Mouse (Mus musculus): ENCODE measurements around the gene Adamts6.

The Adamts6 gene

DNA sequence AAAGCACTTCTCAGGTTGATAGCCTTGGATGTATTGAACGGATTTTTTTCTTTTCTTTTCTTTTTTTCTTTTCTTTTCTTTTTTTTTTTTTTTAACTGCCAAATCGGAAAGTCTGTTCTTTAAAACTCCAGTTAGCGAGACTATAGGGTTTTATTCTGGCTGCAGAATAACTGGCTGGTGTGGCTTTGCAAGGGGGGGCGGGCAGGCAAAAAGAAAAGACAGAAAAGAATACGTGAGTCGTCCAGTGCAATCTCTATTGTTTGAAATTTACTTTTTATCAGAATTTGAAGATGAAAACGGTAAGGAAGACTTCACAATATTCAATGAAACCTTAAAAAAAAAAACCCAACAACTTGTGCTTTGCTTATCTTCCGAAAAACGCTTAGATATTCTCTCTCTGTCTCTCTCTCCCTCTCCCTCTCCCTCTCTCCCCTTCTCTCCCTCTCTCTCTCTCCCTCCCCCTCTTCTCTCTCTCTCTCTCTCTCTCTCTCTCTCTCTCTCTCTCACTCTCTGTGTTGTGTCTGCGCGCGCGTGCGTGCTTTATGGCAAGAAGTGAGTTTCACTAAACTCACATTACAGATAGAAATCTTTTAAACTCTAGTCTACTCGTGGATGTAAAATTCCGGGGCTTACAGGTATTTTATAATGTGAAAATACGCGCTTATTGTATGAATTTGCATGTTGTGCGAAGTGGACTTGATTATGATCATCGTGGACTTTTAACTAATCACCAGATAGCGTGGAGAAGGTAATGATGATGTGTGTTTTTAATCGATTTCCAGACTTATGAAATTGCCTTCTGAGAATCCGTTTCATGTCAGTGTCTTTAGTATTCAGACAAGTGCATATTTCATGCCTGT is at the start of gene Adamts6:
TSS of gene Adamts6 (plus strand) at position 470 of the 860 bp plus-strand sequence.
- DNase-seq (ENCODE audit: low spot score in 2 of 2): peak; percentile 23 to 31

DNA sequence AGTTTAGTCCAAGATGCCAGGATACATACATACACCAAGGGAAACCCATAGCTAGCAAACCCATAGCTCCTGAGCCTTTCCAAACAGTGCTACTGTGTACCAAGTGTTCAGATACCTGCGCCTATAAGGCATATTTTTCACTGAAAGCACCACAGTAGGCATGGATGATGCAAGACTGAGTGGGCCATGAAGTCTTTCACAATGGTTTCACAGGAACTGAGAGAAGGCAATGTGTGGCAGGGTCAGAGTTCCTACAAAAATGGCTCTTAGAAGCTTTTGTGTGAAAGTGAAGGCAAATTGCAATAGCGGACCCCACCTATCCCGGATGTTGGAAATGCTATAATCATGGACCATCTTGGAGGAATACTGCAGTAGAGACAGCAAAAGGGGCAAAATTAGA is 28.6 kb upstream of the Adamts6 start:
- DNase-seq (ENCODE audit: low spot score in 2 of 2): no peak

GRCm38 (mm10) chr13:104285031-104285431 is 2.6 kb upstream of the Adamts6 start:
- DNase-seq (ENCODE audit: low spot score in 2 of 2): peak in 1 of 2 experiments; percentile 23

DNA sequence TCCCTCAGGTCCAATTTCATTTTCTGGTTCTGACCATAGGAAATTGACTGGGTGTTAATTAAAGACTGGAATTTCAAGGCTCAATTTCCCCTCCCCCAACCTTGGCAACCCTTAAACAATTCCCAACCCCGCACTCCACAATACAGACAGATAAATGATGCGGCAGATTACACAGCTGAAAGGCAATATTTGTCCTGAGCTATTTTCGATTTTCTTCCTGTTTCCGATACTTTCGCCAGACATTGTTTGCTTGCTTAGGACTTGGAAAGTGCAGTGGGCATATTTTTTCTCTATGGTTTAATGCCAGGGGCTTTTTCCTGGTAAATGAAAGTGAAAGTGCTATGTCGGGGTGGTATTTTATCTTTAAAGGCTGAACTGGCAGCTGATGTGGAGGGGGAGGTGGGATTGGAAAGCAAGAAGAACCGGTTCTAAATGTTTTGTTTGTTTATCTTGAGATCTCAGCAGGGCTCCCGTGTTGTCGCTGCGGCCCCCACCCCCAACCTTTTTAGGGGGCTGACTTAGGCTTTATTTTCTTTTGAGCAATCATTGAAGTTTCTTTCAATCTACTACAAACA is 1.8 kb upstream of the Adamts6 start:
- peak; percentile 15 to 26 for DNase-seq (ENCODE audit: low spot score in 2 of 2)

GRCm38 (mm10) chr13:104286336-104286735 is 1.3 kb upstream of the Adamts6 start:
- no peak for DNase-seq (ENCODE audit: low spot score in 2 of 2)

GRCm38 (mm10) chr13:104286897-104287309 is 732 bp upstream of the Adamts6 start:
- peak; percentile 91 to 92 for DNase-seq (ENCODE audit: low spot score in 2 of 2)

DNA sequence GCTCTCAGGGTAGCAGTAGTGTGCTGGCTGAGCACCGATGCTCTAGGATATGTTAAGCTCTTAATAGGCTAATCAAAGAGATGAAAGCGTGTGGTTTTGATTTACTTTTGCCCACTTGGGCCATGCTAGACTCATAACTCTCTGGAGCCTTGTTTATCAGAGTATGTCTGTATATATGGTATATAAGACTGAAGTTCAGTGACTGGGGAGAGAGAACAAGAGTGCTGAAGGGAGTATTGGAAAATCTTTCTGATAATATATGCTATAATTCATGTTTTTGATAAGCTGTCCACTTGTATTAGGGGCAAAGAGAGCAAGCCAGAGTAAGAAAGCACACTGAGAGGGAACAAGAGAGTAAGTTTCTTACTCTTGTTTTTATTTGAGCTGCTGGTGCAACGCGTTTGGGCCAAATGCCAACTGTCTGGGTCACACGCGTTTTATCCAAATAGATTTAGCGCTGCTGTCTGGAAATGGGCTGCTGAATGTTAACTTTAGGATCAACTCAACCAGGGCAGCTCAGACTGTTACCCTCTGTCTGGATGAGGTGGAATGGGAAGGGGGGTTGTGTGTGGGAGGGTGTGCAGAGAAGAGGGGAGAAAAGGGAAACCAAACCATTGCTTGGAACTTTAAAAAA is 708 bp downstream of the Adamts6 start:
- no peak for DNase-seq (ENCODE audit: low spot score in 2 of 2)

DNA sequence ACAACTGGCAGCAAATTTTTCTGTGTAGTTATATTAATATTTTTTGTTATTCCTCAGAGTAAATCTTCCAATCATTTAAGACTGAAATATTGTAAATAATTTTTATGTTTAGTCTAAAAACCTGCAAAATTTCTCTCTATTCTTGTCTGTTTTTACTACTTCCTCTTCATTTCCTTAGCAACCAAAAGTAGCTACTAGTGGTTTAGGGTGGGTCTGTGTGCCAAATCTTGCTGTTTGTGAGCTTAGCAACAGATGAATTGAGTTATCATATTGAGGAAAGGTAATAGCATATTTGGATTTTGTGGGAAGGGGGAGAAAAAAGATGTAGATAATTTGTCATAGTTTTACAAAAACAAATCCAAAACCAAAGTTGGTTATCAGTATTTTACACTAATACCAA is 1.5 kb downstream of the Adamts6 start:
- DNase-seq (ENCODE audit: low spot score in 2 of 2): no peak

GRCm38 (mm10) chr13:104295472-104295871 is 7.8 kb downstream of the Adamts6 start:
- DNase-seq (ENCODE audit: low spot score in 2 of 2): no peak

DNA sequence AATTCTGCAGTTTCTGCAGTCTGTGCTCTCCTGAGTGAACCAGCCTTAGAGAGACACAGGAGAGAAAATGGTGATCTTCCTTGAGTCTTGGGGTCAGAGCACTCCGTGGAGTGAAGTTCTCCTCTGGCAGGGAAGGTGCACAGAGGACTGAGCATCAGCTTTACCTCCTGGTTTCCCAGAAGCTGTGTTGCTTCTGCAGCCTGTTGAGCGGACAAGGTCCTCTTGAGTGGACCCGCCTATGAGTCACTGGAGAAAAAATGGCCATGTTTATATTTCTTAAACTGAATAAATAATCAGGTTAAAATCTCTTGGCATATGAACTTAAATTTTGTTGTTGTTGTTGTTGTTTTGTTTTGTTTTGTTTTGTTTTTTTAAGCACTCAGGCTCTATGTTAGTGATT is 41.7 kb downstream of the Adamts6 start:
- DNase-seq (ENCODE audit: low spot score in 2 of 2): no peak

DNA sequence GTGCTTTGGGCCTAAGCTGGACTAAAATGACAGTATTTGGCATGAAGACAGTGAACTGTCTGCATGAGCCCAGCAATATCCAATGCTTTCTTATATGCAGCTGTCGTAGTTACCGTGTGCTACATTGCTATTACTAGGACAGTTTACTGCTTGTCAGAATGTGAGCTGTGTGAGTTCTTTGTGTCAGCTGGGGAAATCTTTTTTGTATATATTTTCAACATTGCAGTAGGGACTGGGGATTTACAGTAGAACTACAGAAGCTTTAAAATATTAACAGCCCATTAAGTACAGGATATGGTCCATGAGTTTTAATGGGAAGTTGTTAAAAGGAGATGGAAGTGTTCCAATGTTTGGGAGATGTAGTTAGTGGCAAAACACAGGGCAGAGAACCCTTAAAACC is 42.1 kb downstream of the Adamts6 start:
- no peak for DNase-seq (ENCODE audit: low spot score in 2 of 2)

GRCm38 (mm10) chr13:104352590-104352989 is 65.0 kb downstream of the Adamts6 start:
- DNase-seq (ENCODE audit: low spot score in 2 of 2): no peak

GRCm38 (mm10) chr13:104393427-104394356 is 106.1 kb downstream of the Adamts6 start:
- DNase-seq (ENCODE audit: low spot score in 2 of 2): no peak

- no peak for DNase-seq (ENCODE audit: low spot score in 2 of 2)
Measured at GRCm38 (mm10) chr13:104397814-104398213, 110.2 kb downstream of the Adamts6 start.

GRCm38 (mm10) chr13:104432734-104433133 is 145.1 kb downstream of the Adamts6 start:
- DNase-seq (ENCODE audit: low spot score in 2 of 2): no peak

GRCm38 (mm10) chr13:104442559-104442958 is 154.9 kb downstream of the Adamts6 start:
- no peak for DNase-seq (ENCODE audit: low spot score in 2 of 2)

- no peak for DNase-seq (ENCODE audit: low spot score in 2 of 2)
Measured at GRCm38 (mm10) chr13:104445437-104445836, 157.8 kb downstream of the Adamts6 start.

DNA sequence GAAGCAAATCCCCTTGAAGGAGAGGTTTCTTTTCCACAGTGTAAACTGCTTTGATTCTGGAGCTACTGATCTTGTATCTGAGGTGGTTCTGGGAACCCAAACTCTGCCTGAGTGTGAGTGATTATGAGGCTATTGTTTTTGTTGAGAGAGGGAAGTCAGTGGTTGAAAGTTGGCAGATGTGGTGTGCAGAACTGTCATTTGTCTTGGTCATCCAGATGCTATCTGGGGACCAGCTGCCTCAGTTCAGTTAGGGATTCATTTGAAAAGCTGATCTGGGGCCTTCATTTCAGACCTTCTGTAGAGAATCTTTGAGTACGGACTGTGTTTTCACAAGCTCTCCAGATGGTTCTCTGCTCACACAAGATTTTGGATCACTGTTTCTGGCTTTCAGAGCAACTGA is 159.3 kb downstream of the Adamts6 start:
- no peak for DNase-seq (ENCODE audit: low spot score in 2 of 2)

DNA sequence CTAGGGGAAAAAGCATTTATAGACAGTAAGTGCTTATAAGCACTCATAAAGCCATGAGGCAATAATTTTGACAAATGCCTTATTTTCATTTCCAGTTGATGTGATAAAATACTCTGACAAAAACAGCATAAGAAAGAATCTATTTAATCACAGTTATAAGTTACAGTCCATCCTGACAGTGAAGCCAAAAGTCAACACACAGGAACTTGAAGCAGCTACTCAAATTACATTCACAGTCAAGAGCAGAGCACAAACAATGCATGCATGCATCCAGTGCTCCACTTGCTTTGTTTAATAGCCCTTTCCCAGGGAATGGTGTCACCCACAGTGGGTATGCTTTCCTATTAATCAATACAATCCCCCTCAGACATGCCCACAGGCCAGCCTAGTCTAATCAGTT is 159.8 kb downstream of the Adamts6 start:
- DNase-seq (ENCODE audit: low spot score in 2 of 2): no peak

DNA sequence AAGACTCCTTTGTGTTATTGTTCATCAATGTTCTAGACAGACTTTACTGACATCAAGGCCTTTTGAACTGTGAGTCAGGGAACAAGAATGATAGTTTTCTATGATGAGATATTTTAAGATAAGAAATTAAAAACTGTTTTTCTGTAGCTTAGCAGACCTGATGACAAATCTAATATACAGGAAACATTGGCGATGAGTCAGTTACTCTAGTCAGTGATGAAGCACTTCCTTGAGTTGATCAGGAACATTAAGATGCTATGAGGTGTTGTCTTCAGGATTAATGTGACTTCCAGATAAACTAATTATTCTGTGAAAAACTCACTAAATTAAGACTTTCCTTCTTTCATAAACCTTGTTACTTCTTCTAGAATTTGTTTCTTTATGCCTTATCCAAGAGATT is 160.7 kb downstream of the Adamts6 start:
- DNase-seq (ENCODE audit: low spot score in 2 of 2): no peak

DNA sequence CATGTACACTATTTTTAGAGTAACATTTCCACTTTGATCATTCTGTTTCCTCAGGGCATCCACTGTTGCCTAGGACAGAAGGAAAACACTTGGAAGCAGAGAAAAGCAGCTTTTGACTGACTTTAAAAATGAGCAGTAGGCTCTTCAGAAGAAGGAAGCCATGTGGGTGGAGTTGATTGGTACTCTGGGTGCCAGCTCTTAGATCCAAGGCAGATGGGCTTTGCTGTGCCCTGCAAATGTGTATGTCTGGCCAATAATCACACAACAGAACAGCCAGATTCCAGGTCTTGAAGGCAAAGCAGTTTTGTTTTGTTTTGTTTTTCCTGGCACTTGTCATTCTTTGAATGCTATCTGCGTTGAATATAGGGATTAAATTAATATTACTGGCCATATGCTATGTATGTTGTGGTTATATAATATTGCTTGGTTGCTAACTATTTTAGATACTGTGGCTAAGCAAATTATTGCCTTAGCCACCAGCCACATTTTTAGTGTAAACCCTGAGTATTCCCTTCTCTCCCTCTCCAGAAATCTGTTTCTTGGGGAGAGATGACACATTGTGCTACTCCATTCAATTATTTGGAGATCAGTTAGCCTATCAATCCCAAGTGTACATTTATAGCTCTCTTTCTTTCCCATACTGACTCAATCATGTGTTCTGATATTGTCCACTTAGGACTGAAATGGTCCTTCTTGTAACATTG is 165.8 kb downstream of the Adamts6 start:
- DNase-seq (ENCODE audit: low spot score in 2 of 2): no peak

All from thymus, postnatal 10 days (tissue).